Mouse (Mus musculus) hindbrain, embryonic 14.5 days (tissue): ENCODE measurements at regions not wholly inside any gene's neighbourhood (a gene's known extent, or its start where the extent isn't known, plus 50 kb on each side); places are given as distances from the start of the nearest gene placed in this dataset.

Experiments used
- ATAC-seq: fragments of 200-750 bp; cut with Nextera tagmentation; 2 replicates; pipeline ENCODE4 v1.8.0; 2017; ENCODE audit warnings: moderate number of reproducible peaks, mild to moderate bottlenecking, moderate TSS enrichment, moderate library complexity; ENCODE audit not compliant: low FRiP score
- DNase-seq: peaks from one replicate; pipeline ENCODE4 v3.0.0-alpha.2; 2015; ENCODE audit warnings: low spot score
- H3K27ac ChIP-seq: fragments of 300-500 bp; sonication (generic); 2 replicates; pipeline ENCODE4 v1.5.1; 2014; ENCODE audit warnings: mild to moderate bottlenecking, moderate library complexity
- H3K27me3 ChIP-seq: fragments of 300-500 bp; sonication (generic); 2 replicates; pipeline ENCODE4 v1.6.1; 2014; ENCODE audit warnings: mild to moderate bottlenecking, low read length, mixed read lengths; ENCODE audit not compliant: control insufficient read depth, insufficient read depth
- H3K36me3 ChIP-seq: fragments of 300-500 bp; sonication (generic); replicated peaks from 2 replicates; pipeline ENCODE4 v1.6.1; 2014; ENCODE audit not compliant: control insufficient read depth, insufficient read depth
- H3K4me1 ChIP-seq: fragments of 300-500 bp; sonication (generic); replicated peaks from 2 replicates; pipeline ENCODE4 v1.6.1; 2014; ENCODE audit warnings: antibody characterized with exemption, low read length, mixed read lengths; ENCODE audit not compliant: control insufficient read depth, insufficient read depth
- H3K4me2 ChIP-seq: fragments of 300-500 bp; sonication (generic); replicated peaks from 2 replicates; pipeline ENCODE4 v1.6.1; 2014; ENCODE audit warnings: mild to moderate bottlenecking, moderate library complexity
- H3K4me3 ChIP-seq: fragments of 300-500 bp; sonication (generic); replicated peaks from 2 replicates; pipeline ENCODE4 v1.5.1; 2014; ENCODE audit warnings: mild to moderate bottlenecking, low read length
- H3K9ac ChIP-seq: fragments of 300-500 bp; sonication (generic); 2 replicates; pipeline ENCODE4 v1.6.1; 2014
- H3K9me3 ChIP-seq: fragments of 300-500 bp; sonication (generic); 2 replicates; pipeline ENCODE4 v1.6.1; 2016; ENCODE audit warnings: low read length; ENCODE audit not compliant: control insufficient read depth
- WGBS: fragments of 180-500 bp; shearing (Covaris S2); extraction: QIAGEN DNeasy Blood & Tissue Kit; methylation state at CpG from one replicate; pipeline ENCODE4 v1.1.7; 2014; 5-methylcytosine and 5-hydroxymethylcytosine counted together

DNA sequence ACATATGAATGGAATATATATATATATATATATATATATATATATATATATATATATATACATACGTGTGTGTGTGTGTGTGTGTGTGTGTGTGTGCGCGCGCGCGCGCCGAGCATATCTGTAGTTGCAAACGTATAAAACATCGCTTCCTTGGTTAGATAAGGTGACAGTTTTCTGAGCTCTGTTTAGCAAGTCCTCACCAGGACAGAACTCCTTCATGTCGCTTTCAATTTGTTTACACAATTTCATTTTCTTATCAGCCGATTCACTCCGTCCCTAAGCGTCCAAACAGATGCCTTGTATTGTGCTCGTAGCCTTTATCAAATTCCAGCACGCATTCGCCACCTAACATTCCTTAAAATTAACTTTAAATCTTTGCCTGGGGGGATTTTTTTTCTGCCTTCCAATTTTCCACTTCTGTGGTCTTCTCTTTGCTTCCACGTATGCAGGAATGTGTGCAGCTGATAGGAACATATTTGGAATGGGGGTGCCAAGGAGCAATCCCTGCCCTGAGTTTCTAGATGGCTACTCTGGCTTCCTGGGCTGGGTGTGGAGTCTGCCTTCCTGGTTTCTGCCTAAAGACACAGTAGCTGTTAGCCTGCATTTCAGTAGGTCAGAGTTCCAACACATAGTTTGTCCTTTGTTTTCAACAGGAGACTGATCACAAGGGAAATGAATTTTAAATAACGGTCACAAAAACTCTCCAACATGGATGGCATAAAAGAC lies 575.7 kb downstream of the Robo2 start:
- 79% methylated on average over 19 of the region's 19 CpGs for WGBS
- Histone ChIP-seq H3K9me3 (no peaks in the 10 kb centered on the region), H3K27me3 (no peaks in the 10 kb centered on the region), H3K9ac (no peak overlapping the region), H3K4me3 (no peak overlapping the region), H3K36me3 (no peaks in the 10 kb centered on the region), H3K4me2 (no peak overlapping the region), H3K27ac (no peak overlapping the region), H3K4me1 (no peaks in the 10 kb centered on the region)
- no peak for ATAC-seq
- DNase-seq: no peak

DNA sequence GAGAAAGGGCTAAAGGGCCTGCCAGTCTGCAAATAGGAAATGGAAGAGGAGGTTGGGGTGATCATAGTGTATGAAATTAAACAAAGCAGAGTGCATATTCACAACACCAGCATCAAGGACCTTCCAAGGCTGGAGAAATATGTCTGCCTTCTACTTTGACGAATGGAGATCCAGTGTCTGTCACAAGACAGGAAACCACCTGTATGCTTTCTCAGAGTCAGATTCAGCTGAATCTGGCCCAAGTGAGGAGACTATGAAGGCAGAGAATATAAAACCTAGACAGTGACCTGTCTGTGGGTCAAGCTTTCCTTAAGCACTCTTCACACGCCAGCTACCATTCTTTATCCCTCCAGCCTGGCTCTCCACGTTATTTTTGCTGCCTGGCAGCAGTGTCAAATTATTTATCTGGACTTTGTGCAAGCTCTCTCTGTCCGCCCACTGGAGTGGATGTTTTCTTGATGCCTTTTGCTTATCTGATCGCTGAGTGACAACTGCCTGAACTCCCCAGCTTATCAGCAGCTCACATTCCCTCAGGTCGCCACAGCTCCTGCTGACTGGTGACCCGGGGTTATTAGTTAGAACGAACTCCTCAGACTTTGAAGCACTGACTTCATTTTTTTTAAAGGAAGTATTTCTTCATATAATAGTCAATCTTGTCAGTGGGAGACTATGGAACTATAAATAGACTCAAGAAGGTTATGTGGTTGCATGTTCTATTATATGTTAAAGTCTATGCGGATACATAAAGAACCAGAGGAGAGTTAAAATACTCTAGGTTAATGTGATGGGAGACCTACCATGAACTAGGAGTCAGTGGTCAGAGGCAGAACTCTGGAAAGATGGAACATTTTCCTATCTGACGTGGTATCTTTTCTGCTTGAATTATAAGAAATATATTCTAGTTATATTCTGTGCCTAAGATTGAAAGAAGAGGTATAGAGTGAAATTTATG lies 590.0 kb downstream of the Robo2 start:
- H3K9me3 ChIP-seq: no peaks in the 10 kb centered on the region
- H3K4me3 ChIP-seq: no peak overlapping the region
- no peaks in the 10 kb centered on the region for H3K4me1 ChIP-seq
- H3K4me2 ChIP-seq: no peak overlapping the region
- H3K27ac ChIP-seq: no peak overlapping the region
- no peaks in the 10 kb centered on the region for H3K27me3 ChIP-seq
- DNase-seq: no peak
- WGBS: 78% methylated on average over 10 of the region's 10 CpGs
- ATAC-seq: no peak
- H3K36me3 ChIP-seq: no peaks in the 10 kb centered on the region
- no peak overlapping the region for H3K9ac ChIP-seq

DNA sequence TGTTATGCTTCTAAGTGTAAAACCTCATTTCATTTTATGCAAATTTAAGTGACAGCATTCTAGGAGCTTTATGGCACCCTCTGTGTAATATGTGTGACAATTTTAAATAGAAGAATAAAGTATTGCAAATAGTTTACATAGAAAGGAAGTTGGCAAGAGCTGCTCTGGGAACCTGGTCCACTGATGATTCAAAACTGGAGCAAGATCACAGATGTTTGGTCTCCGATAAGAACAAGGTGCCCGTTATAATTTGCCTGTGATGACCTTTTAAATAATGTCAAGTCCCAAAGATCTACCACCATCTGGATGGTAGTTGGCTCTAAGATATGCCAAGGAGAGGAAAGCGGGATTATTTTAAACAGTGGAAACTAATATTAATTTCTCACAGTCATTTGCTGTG lies 607.1 kb downstream of the Robo2 start:
- H3K27me3 ChIP-seq: no peaks in the 10 kb centered on the region
- 85% methylated on average over 3 of the region's 3 CpGs for WGBS

DNA sequence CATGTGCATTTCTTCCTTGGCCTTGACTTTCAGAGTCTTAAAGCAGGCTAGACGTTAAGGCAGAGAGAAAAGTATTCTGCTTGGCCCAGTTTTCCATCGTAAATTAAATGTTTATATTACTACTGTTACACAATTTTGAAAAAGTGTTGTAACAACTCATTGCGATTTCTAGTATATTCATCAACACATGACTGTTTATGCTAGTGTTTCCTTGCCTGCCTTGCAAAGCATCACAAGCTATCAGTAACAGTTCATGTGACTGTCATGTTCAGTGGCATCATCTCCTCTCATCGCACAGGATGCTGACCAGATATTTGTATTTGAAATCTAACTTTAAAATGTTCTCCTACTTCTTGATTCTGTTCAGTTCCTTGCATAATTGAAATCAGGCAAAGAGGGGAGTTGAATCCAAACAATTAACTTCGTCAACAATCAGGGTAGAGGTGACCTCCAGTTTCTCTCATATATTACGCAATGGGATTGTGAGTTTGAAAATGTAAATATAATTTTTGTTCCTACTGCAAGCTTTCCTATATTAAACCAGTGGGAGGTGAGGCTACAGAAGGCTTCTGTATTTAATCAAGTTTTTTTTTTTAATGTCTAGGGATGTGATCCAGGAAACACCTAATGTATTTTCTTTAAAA lies 615.0 kb downstream of the Robo2 start:
- Histone ChIP-seq H3K4me2 (no peak overlapping the region), H3K4me1 (no peaks in the 10 kb centered on the region), H3K27ac (no peak overlapping the region), H3K27me3 (no peaks in the 10 kb centered on the region), H3K4me3 (no peak overlapping the region), H3K9ac (no peak overlapping the region), H3K36me3 (no peaks in the 10 kb centered on the region), H3K9me3 (no peaks in the 10 kb centered on the region)
- ATAC-seq (no peak), DNase-seq (no peak)
- 93% methylated on average over 6 of the region's 6 CpGs for WGBS

More for the DNA sequence above, 607.1 kb downstream of the Robo2 start:
- H3K9me3 ChIP-seq: no peaks in the 10 kb centered on the region
- DNase-seq: no peak
- H3K4me2 ChIP-seq: no peak overlapping the region
- no peak overlapping the region for H3K27ac ChIP-seq
- no peak for ATAC-seq
- no peak overlapping the region for H3K9ac ChIP-seq
- no peaks in the 10 kb centered on the region for H3K36me3 ChIP-seq
- H3K4me1 ChIP-seq: no peaks in the 10 kb centered on the region
- H3K4me3 ChIP-seq: no peak overlapping the region

DNA sequence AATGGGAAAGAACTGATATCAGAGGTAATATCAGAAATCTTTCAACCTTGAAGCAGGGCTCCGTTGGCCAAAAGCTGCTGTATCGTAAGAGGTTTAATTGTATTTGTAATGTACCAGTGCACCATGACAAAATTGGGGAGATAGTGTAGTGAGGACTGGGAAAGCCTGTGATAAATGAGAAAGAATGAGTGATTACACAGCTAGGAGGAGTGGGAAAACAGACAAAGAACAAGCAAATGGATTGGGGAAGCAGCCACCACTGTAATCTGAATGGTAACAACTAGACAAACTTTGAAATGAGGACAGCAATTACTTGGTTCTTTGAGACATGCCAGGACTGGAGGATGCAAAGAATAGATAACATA lies 626.6 kb downstream of the Robo2 start:
- no peak overlapping the region for H3K9ac ChIP-seq
- no peak overlapping the region for H3K4me3 ChIP-seq
- no peaks in the 10 kb centered on the region for H3K9me3 ChIP-seq
- 36% methylated on average over 2 of the region's 2 CpGs for whole genome bisulfite sequencing
- no peaks in the 10 kb centered on the region for H3K27me3 ChIP-seq
- H3K36me3 ChIP-seq: no peaks in the 10 kb centered on the region
- DNase-seq (no peak), ATAC-seq (peak; percentile 27; the same call in 1 of the 2 replicates)
- H3K4me2 ChIP-seq: peak overlapping the region; percentile 31; the same call in 1 of the 2 replicates
- peaks cover 3% of the 10 kb centered on the region; the same call in 1 of the 2 replicates for H3K4me1 ChIP-seq
- peak overlapping the region; percentile 68 for H3K27ac ChIP-seq

DNA sequence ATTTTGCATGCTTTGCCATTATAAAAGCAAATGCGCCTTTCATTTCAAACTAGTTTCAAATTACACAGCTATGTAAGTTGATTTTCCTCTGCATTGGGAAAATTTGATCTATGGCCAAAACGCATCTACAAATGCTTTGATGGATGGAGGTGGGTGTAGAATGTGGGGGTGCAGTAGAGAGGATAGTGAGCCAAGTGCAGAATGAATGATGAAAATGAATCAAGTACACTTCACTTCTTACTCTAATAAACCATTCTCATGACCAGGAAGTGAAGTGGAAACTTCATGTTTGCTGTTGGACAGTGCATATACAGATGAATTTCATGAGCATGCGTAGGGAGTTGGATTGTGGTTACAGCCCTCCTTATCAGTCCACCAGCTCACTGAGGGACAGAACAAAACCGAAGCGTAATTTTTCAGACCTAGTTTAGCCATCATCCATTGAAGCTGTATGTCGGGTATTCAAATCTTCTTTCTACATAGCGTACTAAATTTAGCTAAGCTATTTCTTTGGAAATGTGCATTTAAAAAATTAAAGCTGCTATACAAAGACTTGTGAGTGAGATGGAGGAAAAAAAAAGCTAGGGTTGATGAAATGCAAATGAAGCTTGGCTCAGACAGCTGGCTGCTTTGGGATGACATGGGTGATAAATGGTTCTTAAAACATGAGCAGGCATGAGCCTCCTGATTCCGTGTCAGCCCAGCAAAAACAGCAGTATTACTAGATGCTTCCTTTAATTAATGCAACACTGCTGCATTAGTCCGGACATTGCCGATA lies 627.1 kb downstream of the Robo2 start:
- DNase-seq (peak; percentile 41), ATAC-seq (peak; percentile 43; the same call in 1 of the 2 replicates)
- H3K27me3 ChIP-seq: no peaks in the 10 kb centered on the region
- no peak overlapping the region for H3K4me3 ChIP-seq
- H3K4me1 ChIP-seq: peaks cover 3% of the 10 kb centered on the region; the same call in 1 of the 2 replicates
- H3K36me3 ChIP-seq: no peaks in the 10 kb centered on the region
- peak overlapping the region; percentile 68 for H3K27ac ChIP-seq
- no peak overlapping the region for H3K9ac ChIP-seq
- 58% methylated on average over 10 of the region's 10 CpGs for WGBS
- H3K4me2 ChIP-seq: peak overlapping the region; percentile 31; the same call in 1 of the 2 replicates
- H3K9me3 ChIP-seq: no peaks in the 10 kb centered on the region

DNA sequence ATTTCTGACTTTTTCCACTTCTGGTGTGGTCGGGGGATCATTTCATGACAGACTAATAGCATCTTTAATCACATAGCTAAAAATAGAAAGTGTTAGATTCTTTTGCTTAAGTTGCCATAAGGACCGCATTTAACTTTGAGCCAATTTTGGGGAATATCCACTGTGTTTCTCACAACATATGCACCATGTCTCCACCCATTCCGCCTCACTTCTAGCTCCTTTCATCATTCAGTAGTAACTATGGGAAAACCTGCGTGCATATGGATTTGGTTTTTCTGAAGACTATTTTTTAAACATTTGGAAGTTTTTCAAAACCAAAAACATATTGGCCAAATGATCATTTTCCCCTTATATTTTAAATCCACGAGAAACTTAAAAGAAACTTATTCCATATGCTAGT lies 639.2 kb downstream of the Robo2 start:
- 90% methylated on average over 5 of the region's 5 CpGs for WGBS
- DNase-seq: no peak
- Histone ChIP-seq H3K4me1 (no peaks in the 10 kb centered on the region), H3K27ac (no peak overlapping the region), H3K4me2 (no peak overlapping the region), H3K9me3 (no peaks in the 10 kb centered on the region), H3K27me3 (no peaks in the 10 kb centered on the region), H3K36me3 (no peaks in the 10 kb centered on the region), H3K4me3 (no peak overlapping the region), H3K9ac (no peak overlapping the region)
- ATAC-seq: no peak

DNA sequence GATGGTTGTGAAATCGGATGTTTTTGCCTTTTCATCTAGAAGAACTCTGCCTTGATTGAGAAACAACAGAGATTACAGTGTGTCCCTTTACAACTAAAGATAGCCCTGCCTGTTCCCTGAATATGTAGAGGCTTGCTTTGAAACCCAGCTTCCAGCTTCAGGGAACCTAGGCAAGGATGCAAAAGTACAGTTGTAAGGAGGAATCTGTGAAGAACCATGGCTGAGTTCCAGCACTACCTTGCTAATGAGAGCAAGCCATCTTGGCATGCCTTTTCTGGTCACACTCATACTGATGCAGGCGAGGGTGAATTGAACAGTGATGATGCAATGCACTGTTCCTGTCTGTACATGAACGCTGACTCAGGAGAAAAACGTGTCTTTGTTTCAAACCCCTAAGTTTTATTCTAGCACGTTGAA lies 641.2 kb downstream of the Robo2 start:
- ATAC-seq (no peak), DNase-seq (no peak)

More for the DNA sequence above, 641.2 kb downstream of the Robo2 start:
- H3K27ac ChIP-seq: no peak overlapping the region
- WGBS: 70% methylated on average over 5 of the region's 5 CpGs
- no peaks in the 10 kb centered on the region for H3K9me3 ChIP-seq
- H3K36me3 ChIP-seq: no peaks in the 10 kb centered on the region
- no peaks in the 10 kb centered on the region for H3K4me1 ChIP-seq
- no peak overlapping the region for H3K4me3 ChIP-seq
- no peak overlapping the region for H3K4me2 ChIP-seq
- H3K9ac ChIP-seq: no peak overlapping the region
- H3K27me3 ChIP-seq: no peaks in the 10 kb centered on the region
